Mouse (Mus musculus): ENCODE results near the gene Wdr4. TPM values are rescaled to one million over a fixed set of nuclear protein-coding genes. Genes with fewer than 3 reads are reported as not detected.
"Not testable (repeated sequence)": the region's sequence is repeated elsewhere in the genome, so short reads cannot be mapped to it uniquely, and the experiment has no call there.

Wdr4 gene
- polyA plus RNA-seq, 1 experiment from 2014 or later = 57.8 TPM

DNA sequence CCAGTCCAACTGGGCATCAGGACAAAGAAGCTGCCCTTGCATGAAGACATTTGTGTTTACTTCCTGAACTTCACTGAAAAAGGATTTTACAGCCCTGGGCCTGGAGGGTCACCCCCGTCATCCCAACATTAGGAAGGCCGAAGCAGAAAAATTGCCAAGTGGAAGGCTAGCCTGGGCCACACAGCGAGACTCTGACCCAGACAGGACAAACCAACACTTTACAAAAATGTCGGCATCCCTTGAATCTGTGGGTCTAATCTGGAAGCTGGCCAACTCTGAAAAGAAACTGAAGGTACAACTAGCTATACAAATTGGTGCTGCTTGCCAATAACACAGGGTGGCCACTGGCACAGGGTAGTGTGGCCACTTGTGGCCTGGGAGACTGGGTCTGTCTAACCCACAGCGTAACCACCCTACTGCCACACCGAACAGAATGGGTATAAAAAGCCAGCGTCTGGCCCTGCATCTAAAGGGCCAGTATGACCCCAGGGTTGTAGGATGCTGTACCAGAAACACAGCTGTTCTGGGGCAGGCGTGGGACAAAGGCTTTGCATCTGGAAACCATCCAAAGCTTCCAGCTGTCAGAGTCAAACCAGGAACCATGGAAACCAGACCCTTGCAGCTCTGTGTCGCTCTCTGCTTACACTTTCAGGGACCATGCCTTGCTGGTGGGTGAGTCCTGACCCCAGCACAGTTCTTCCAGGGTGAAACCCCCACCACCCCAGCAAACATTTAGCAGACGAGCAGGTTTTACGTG, 37.5 kb upstream of the Wdr4 start:
- Histone ChIP-seq H3K9ac (replicated peaks; ENCODE audit: low read length) (0 out of 2 replicates have a peak overlapping the region, but pooled peaks have one; percentile 6), H3K4me3 (ENCODE audit: low read length) (no peak overlapping the region), H3K4me1 (ENCODE audit: insufficient read depth, low read length) (peaks cover 15% of the 10 kb centered on the region), H3K27ac (ENCODE audit: low read length) (peak overlapping the region; percentile 48; the same call in 1 of the 2 replicates), H3K27me3 (ENCODE audit: insufficient read depth, low read length) (no peaks in the 10 kb centered on the region), H3K9me3 (ENCODE audit: low read length) (no peaks in the 10 kb centered on the region), H3K4me2 (replicated peaks; ENCODE audit: low read depth, low read length) (no peak overlapping the region), H3K36me3 (ENCODE audit: insufficient read depth, low read length) (no peaks in the 10 kb centered on the region)
- ATAC-seq (ENCODE audit: low FRiP score, low TSS enrichment) = peak; percentile 80
- 49% methylated on average over 11 of the region's 11 CpGs for WGBS

DNA sequence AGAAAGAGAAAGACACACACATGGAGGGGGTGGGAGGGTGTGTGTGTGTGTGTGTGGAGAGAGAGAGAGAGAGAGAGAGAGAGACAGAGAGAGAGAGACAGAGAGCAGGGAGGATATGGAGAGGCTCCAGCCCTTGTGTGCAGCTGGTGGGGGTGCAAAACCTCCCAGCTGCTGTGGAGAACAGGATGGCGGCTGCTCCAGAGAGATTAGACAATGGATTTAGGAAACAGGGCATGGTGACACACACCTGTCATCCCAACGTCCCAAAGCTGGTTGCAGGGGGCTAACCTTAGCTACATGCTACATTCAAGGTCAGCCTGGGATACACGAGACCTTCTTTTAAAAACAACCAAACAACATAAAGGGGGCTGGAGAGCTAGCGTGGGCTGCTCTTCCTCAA, 36.5 kb upstream of the Wdr4 start:
- ATAC-seq (ENCODE audit: low FRiP score, low TSS enrichment) = no peak

DNA sequence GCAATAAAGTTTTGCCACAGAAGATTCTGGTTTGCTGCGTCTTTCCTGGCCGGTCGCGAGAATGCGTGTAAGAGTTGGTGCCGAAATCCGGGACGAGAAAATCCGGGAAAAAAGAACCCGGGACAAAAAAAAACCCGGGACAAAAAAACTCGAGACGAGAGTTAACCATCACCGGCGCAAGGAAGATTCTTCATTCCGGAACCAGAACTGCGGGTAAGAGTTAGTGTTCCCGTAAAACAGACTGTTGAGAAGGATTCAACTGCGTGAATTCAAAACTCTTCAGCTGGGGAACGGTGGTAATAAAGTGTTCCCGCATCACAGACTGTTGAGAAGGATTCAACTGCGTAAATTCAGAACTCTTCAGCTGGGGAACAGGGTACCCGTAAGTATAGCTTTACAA, 32.8 kb upstream of the Wdr4 start:
- not testable (repeated sequence) for H3K27ac ChIP-seq (ENCODE audit: low read length); ATAC-seq (ENCODE audit: low FRiP score, low TSS enrichment); H3K4me3 ChIP-seq (ENCODE audit: low read length); H3K4me2 ChIP-seq (replicated peaks; ENCODE audit: low read depth, low read length); H3K9ac ChIP-seq (replicated peaks; ENCODE audit: low read length); H3K36me3 ChIP-seq (ENCODE audit: insufficient read depth, low read length); H3K27me3 ChIP-seq (ENCODE audit: insufficient read depth, low read length); H3K9me3 ChIP-seq (ENCODE audit: low read length)
- H3K4me1 ChIP-seq (ENCODE audit: insufficient read depth, low read length) = peaks cover 11% of the 10 kb centered on the region
- WGBS = 95% methylated on average over 23 of the region's 23 CpGs

More for the DNA sequence above, 36.5 kb upstream of the Wdr4 start:
- Histone ChIP-seq H3K4me2 (replicated peaks; ENCODE audit: low read depth, low read length) (no peak overlapping the region), H3K27me3 (ENCODE audit: insufficient read depth, low read length) (no peaks in the 10 kb centered on the region), H3K36me3 (ENCODE audit: insufficient read depth, low read length) (no peaks in the 10 kb centered on the region), H3K9ac (replicated peaks; ENCODE audit: low read length) (no peak overlapping the region), H3K9me3 (ENCODE audit: low read length) (no peaks in the 10 kb centered on the region), H3K4me1 (ENCODE audit: insufficient read depth, low read length) (peaks cover 15% of the 10 kb centered on the region), H3K27ac (ENCODE audit: low read length) (no peak overlapping the region), H3K4me3 (ENCODE audit: low read length) (no peak overlapping the region)
- 71% methylated on average over 4 of the region's 4 CpGs for WGBS

DNA sequence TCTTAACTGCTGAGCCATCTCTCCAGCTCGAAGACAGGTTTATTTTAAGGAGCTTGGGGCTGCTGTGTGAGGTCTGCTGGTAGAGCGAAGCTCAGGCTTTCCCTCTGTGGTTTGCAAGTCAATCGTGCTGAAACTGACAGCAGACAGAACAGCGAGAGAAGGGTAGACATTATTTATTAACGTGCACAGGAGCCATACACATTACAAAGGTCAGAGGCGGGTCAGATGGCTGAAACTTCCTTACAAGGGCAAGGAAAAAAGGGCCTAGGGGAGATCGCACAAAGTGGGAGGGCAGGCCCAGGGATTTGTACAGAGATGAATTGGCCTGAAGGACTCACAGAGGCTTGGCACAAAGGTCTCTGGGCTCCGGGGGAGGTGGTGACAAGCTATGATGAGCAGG, 29.6 kb upstream of the Wdr4 start:
- Histone ChIP-seq H3K36me3 (ENCODE audit: insufficient read depth, low read length) (no peaks in the 10 kb centered on the region), H3K4me1 (ENCODE audit: insufficient read depth, low read length) (0 out of 2 replicates have a peak, but pooled peaks cover 5% of the 10 kb centered on the region), H3K27me3 (ENCODE audit: insufficient read depth, low read length) (no peaks in the 10 kb centered on the region), H3K27ac (ENCODE audit: low read length) (peak overlapping the region; percentile 67), H3K4me2 (replicated peaks; ENCODE audit: low read depth, low read length) (no peak overlapping the region), H3K9me3 (ENCODE audit: low read length) (peaks cover 5% of the 10 kb centered on the region), H3K9ac (replicated peaks; ENCODE audit: low read length) (no peak overlapping the region; the same call in 1 of the 2 replicates), H3K4me3 (ENCODE audit: low read length) (no peak overlapping the region)
- ATAC-seq (ENCODE audit: low FRiP score, low TSS enrichment) = peak; percentile 84
- 24% methylated on average over 8 of the region's 8 CpGs for WGBS

DNA sequence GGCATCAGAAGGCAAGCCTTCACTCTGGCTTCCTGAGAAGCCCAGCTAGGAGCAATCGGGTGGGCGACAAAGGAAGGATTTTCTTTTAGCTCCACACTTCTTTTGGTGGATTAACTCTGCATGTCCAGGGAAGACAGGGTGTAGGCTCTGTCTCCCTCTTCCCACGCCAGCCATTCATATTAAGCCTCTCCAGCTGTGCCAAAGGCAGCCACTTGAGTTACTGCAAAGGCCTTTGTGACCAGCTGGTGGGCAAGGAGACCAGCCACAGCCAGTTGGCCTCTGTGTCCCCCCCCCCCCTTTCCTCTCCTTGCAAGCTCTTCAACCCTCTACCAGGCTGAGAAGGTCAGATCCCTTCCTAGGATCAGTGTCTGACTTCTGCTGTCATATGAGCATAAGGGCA, 28.2 kb upstream of the Wdr4 start:
- peaks cover 5% of the 10 kb centered on the region for H3K9me3 ChIP-seq (ENCODE audit: low read length)
- H3K4me1 ChIP-seq (ENCODE audit: insufficient read depth, low read length) = 0 out of 2 replicates have a peak, but pooled peaks cover 5% of the 10 kb centered on the region
- H3K4me3 ChIP-seq (ENCODE audit: low read length) = no peak overlapping the region
- no peaks in the 10 kb centered on the region for H3K27me3 ChIP-seq (ENCODE audit: insufficient read depth, low read length)
- no peaks in the 10 kb centered on the region for H3K36me3 ChIP-seq (ENCODE audit: insufficient read depth, low read length)
- no peak overlapping the region for H3K4me2 ChIP-seq (replicated peaks; ENCODE audit: low read depth, low read length)
- 72% methylated on average over 3 of the region's 3 CpGs for WGBS
- no peak for ATAC-seq (ENCODE audit: low FRiP score, low TSS enrichment)
- H3K27ac ChIP-seq (ENCODE audit: low read length) = no peak overlapping the region
- no peak overlapping the region for H3K9ac ChIP-seq (replicated peaks; ENCODE audit: low read length)

DNA sequence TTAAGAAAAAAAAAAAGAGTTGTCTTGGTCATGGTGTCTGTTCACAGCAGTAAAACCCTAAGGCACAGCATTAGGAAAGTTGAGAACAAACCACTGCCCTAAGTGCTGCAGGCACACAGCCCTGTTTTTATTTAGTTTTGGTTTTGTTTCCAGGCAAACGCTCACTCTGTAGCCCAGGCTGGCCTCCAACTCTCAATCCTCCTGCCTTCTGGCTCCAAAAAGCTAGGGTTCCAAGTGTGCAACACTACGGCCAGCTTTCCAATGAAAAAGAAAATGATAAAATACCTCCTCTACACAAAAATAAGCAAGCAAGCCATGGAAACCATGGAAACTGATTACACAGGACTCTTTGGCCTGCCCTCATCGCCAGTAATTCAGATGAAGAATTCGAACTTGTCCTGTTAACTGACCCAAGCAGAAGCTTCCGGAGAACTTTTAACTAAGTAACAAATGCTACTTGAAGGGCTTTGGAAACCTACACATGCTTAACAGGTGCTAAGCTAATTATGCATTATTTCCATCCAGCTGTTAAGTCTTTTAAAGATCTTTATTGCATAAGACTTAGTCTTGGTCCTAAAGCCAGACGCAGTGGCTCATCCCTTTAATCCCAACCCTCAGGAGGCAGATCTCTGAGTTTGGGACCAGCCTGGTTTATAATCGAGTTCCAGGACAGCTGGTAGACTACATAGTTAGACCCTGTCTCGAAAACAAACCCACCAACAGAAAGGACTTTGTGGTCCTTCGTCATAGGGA, 26.8 kb upstream of the Wdr4 start:
- Histone ChIP-seq H3K9ac (replicated peaks; ENCODE audit: low read length) (no peak overlapping the region), H3K4me3 (ENCODE audit: low read length) (no peak overlapping the region), H3K36me3 (ENCODE audit: insufficient read depth, low read length) (no peaks in the 10 kb centered on the region), H3K27me3 (ENCODE audit: insufficient read depth, low read length) (no peaks in the 10 kb centered on the region), H3K4me2 (replicated peaks; ENCODE audit: low read depth, low read length) (no peak overlapping the region), H3K27ac (ENCODE audit: low read length) (no peak overlapping the region), H3K4me1 (ENCODE audit: insufficient read depth, low read length) (0 out of 2 replicates have a peak, but pooled peaks cover 9% of the 10 kb centered on the region), H3K9me3 (ENCODE audit: low read length) (peaks cover 5% of the 10 kb centered on the region)
- no peak for ATAC-seq (ENCODE audit: low FRiP score, low TSS enrichment)
- WGBS = 82% methylated on average over 9 of the region's 9 CpGs

DNA sequence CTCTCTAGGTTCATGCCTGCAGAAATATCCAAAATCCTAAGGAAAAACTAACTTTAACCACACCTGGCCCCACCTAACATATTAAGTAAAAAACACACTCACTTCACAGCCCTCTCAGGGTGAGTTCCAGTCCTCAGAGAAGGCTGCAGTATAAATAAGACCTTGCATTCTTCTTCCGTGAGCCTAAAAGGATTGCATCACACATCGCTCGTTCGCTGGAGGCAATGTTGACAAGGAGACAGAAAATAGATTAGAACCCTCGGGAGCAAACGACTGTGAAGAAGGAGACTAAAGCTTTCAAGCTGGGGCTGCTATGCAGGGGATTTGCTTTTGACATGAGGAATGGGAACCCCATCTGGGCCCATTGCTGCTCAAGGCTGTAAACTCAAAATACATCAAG, 23.8 kb upstream of the Wdr4 start:
- Histone ChIP-seq H3K36me3 (ENCODE audit: insufficient read depth, low read length) (no peaks in the 10 kb centered on the region), H3K9ac (replicated peaks; ENCODE audit: low read length) (no peak overlapping the region), H3K9me3 (ENCODE audit: low read length) (no peaks in the 10 kb centered on the region), H3K4me1 (ENCODE audit: insufficient read depth, low read length) (0 out of 2 replicates have a peak, but pooled peaks cover 13% of the 10 kb centered on the region), H3K27me3 (ENCODE audit: insufficient read depth, low read length) (no peaks in the 10 kb centered on the region), H3K4me3 (ENCODE audit: low read length) (no peak overlapping the region), H3K27ac (ENCODE audit: low read length) (no peak overlapping the region), H3K4me2 (replicated peaks; ENCODE audit: low read depth, low read length) (no peak overlapping the region)
- WGBS = 30% methylated on average over 6 of the region's 6 CpGs
- ATAC-seq (ENCODE audit: low FRiP score, low TSS enrichment) = no peak

DNA sequence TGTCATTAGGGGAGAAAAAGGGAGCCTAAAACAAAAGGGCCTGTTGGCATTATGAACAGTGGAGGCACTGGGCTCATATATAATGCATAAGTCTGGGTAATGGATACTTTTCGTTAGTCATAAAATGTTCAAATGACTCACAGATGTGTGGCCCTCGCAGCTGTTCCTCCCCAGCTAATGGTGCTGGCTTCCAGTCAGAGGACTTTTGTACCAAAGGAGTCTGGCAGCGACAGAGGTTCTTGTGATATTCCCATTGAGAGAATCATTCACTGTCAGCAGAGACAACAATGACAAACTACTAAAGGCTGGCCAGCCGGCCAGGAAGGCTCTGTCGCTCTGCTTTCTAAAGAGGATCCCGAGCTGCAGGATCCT, 21.7 kb upstream of the Wdr4 start:
- Histone ChIP-seq H3K9ac (replicated peaks; ENCODE audit: low read length) (no peak overlapping the region), H3K4me3 (ENCODE audit: low read length) (no peak overlapping the region), H3K9me3 (ENCODE audit: low read length) (no peaks in the 10 kb centered on the region), H3K4me1 (ENCODE audit: insufficient read depth, low read length) (0 out of 2 replicates have a peak, but pooled peaks cover 13% of the 10 kb centered on the region), H3K27ac (ENCODE audit: low read length) (peak overlapping the region; percentile 59), H3K27me3 (ENCODE audit: insufficient read depth, low read length) (no peaks in the 10 kb centered on the region), H3K4me2 (replicated peaks; ENCODE audit: low read depth, low read length) (no peak overlapping the region), H3K36me3 (ENCODE audit: insufficient read depth, low read length) (no peaks in the 10 kb centered on the region)
- WGBS = 43% methylated on average over 6 of the region's 6 CpGs
- ATAC-seq (ENCODE audit: low FRiP score, low TSS enrichment) = 0 out of 2 replicates have a peak, but pooled peaks have one; percentile 49

DNA sequence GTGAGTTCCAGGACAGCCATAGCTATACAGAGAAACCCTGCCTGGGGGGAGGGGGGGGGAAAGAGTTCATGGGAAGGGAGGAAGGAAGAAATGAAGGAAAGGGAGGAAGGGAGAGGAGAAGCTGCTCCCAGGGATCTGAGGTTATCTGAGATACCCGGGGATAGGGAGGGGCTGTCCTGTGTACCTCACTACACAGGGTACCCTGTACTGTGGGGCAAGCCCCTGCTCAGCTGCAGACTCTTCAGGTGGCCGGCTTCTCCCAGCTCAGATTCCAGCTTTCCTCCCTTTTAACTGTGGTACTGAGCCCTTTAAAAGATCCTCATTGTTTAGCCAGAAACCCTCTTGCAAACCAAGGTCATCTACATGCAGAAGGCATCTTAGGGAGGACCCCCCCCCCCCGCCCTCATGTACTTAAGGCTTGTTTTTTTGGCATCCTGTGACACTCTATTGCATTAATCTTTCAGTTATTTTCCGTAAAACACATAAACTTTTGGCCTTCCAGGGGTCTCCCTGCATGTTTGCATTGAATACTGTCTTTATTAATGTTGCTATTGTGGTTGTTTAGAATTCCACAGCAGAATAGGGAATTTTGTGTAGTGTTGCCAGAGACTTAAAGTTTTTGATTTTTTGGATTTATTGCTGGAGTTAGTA, 21.2 kb upstream of the Wdr4 start:
- H3K4me1 ChIP-seq (ENCODE audit: insufficient read depth, low read length) = peaks cover 14% of the 10 kb centered on the region; the same call in 1 of the 2 replicates
- no peak overlapping the region for H3K9ac ChIP-seq (replicated peaks; ENCODE audit: low read length)
- H3K9me3 ChIP-seq (ENCODE audit: low read length) = no peaks in the 10 kb centered on the region
- 34% methylated on average over 4 of the region's 4 CpGs for WGBS
- H3K27ac ChIP-seq (ENCODE audit: low read length) = peak overlapping the region; percentile 59
- no peaks in the 10 kb centered on the region for H3K36me3 ChIP-seq (ENCODE audit: insufficient read depth, low read length)
- no peaks in the 10 kb centered on the region for H3K27me3 ChIP-seq (ENCODE audit: insufficient read depth, low read length)
- no peak for ATAC-seq (ENCODE audit: low FRiP score, low TSS enrichment)
- no peak overlapping the region for H3K4me2 ChIP-seq (replicated peaks; ENCODE audit: low read depth, low read length)
- no peak overlapping the region for H3K4me3 ChIP-seq (ENCODE audit: low read length)

All from kidney, embryonic 16.5 days (tissue).